Mouse (Mus musculus) heart, postnatal 0 days (tissue): ENCODE measurements around the gene Ldlrad3.

ENCODE experiments used
- CTCF ChIP-seq: IDR thresholded peaks from 2 replicates; pipeline ENCODE4 v1.5.1; 2016; ENCODE audit warnings: antibody characterized with exemption, control low read depth, low read depth
- EP300 ChIP-seq: IDR thresholded peaks from 2 replicates; pipeline ENCODE4 v1.6.1; 2016; ENCODE audit warnings: antibody characterized with exemption, low read depth

DNA sequence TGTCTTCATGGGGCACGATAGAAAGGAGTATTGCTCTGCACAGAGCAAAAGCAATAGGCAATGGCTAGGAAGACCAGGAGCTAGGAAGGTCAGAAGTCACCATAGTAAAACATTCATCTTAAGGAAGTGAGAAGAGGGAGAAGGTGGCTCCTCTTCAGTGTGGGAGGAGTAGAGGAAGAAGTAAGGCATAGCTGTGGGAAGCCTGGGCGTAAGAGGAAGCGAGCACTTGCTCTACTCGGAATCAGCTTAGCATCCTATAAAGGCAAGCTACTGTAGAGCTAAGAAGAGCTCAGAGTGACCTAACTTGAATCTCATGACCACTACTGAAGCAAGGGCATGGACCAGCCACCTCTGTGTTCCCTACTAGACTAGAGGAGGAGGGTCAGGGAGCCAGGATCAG lies 263.9 kb downstream of the Ldlrad3 start:
- TF ChIP-seq CTCF (no peak), EP300 (no peak)
